Mouse (Mus musculus) liver, embryonic 12.5 days (tissue): Measurements from ENCODE around the gene Bclaf3. TPM values are rescaled to one million over a fixed set of nuclear protein-coding genes. Genes with fewer than 3 reads are reported as not detected.

Experiments used
- ATAC-seq: fragments of 200-750 bp; cut with Nextera tagmentation; 2 replicates; pipeline ENCODE4 v1.8.0; 2017; ENCODE audit warnings: moderate number of reproducible peaks, mild to moderate bottlenecking, moderate library complexity
- H3K27ac ChIP-seq: fragments of 300-500 bp; sonication (generic); 2 replicates; pipeline ENCODE4 v1.5.1; 2016; ENCODE audit warnings: mild to moderate bottlenecking
- H3K27me3 ChIP-seq: fragments of 300-500 bp; sonication (generic); replicated peaks from 2 replicates; pipeline ENCODE4 v1.6.1; 2016; ENCODE audit warnings: mild to moderate bottlenecking, moderate library complexity
- H3K36me3 ChIP-seq: fragments of 300-500 bp; sonication (generic); 2 replicates; pipeline ENCODE4 v1.6.1; 2016; ENCODE audit warnings: mild to moderate bottlenecking, moderate library complexity
- H3K4me1 ChIP-seq: fragments of 300-500 bp; sonication (generic); 2 replicates; pipeline ENCODE4 v1.6.1; 2016
- H3K4me2 ChIP-seq: fragments of 300-500 bp; sonication (generic); 2 replicates; pipeline ENCODE4 v1.6.1; 2016; ENCODE audit warnings: mild to moderate bottlenecking, moderate library complexity
- H3K4me3 ChIP-seq: fragments of 300-500 bp; sonication (generic); 2 replicates; pipeline ENCODE4 v1.5.1; 2016; ENCODE audit warnings: mild to moderate bottlenecking, moderate library complexity
- H3K9ac ChIP-seq: fragments of 300-500 bp; sonication (generic); 2 replicates; pipeline ENCODE4 v1.6.1; 2016; ENCODE audit warnings: mild to moderate bottlenecking, moderate library complexity
- H3K9me3 ChIP-seq: fragments of 300-500 bp; sonication (generic); replicated peaks from 2 replicates; pipeline ENCODE4 v1.6.1; 2016; ENCODE audit warnings: mild to moderate bottlenecking, moderate library complexity
- whole genome bisulfite sequencing: fragments of 180-500 bp; shearing (Covaris S2); methylation state at CpG from one replicate; pipeline ENCODE4 v1.1.7; 2016; ENCODE audit not compliant: insufficient replicate concordance; 5-methylcytosine and 5-hydroxymethylcytosine counted together
- polyA plus RNA-seq: library from polyadenylated mRNA; unstranded; fragments of >200 nt; fragmentation: Nextera tagmentation; extraction: Ambion mirVana; gene quantifications from 2 replicates; pipeline ENCODE4 v1.2.1, GENCODE M21; 2016

Bclaf3 gene
- polyA plus RNA-seq, 1 experiment from 2014 or later, result 12.4 TPM

GRCm38 (mm10) chrX:159628629-159629028 is 102.1 kb downstream of the Bclaf3 start:
- Histone ChIP-seq H3K27ac (no peak overlapping the region), H3K36me3 (no peaks in the 10 kb centered on the region), H3K4me3 (peak overlapping the region; percentile 67), H3K4me1 (peaks cover 18% of the 10 kb centered on the region), H3K9me3 (no peaks in the 10 kb centered on the region), H3K9ac (no peak overlapping the region), H3K4me2 (peak overlapping the region; percentile 91), H3K27me3 (peaks cover 29% of the 10 kb centered on the region; the same call in 1 of the 2 replicates)
- 23% methylated on average over 4 of the region's 4 CpGs for WGBS
- no peak for ATAC-seq

- Histone ChIP-seq H3K4me1 (peaks cover 18% of the 10 kb centered on the region), H3K9ac (no peak overlapping the region), H3K4me3 (no peak overlapping the region), H3K9me3 (no peaks in the 10 kb centered on the region), H3K27ac (no peak overlapping the region), H3K27me3 (peaks cover 29% of the 10 kb centered on the region; the same call in 1 of the 2 replicates), H3K36me3 (no peaks in the 10 kb centered on the region), H3K4me2 (peak overlapping the region; percentile 91)
- WGBS, result 26% methylated on average over 2 of the region's 2 CpGs
- ATAC-seq, result no peak
These were observed 102.7 kb downstream of the Bclaf3 start for GRCm38 (mm10) chrX:159629203-159629602.

GRCm38 (mm10) chrX:159638500-159639227 is 112.2 kb downstream of the Bclaf3 start:
- H3K4me2 ChIP-seq, result no peak overlapping the region
- H3K36me3 ChIP-seq, result no peaks in the 10 kb centered on the region
- 42% methylated on average over 3 of the region's 4 CpGs for WGBS
- H3K4me1 ChIP-seq, result peaks cover 15% of the 10 kb centered on the region
- H3K27ac ChIP-seq, result no peak overlapping the region
- no peak overlapping the region for H3K4me3 ChIP-seq
- no peaks in the 10 kb centered on the region for H3K27me3 ChIP-seq
- no peaks in the 10 kb centered on the region for H3K9me3 ChIP-seq
- peak; percentile 51; the same call in 1 of the 2 replicates for ATAC-seq
- no peak overlapping the region for H3K9ac ChIP-seq

- H3K36me3 ChIP-seq, result no peaks in the 10 kb centered on the region
- no peaks in the 10 kb centered on the region for H3K27me3 ChIP-seq
- ATAC-seq, result peak; percentile 60
- H3K4me2 ChIP-seq, result no peak overlapping the region
- 36% methylated on average over 4 of the region's 4 CpGs for WGBS
- H3K4me1 ChIP-seq, result peaks cover 15% of the 10 kb centered on the region
- H3K4me3 ChIP-seq, result no peak overlapping the region
- H3K9ac ChIP-seq, result no peak overlapping the region
- 0 out of 2 replicates have a peak overlapping the region, but pooled peaks have one; percentile 48 for H3K27ac ChIP-seq
- no peaks in the 10 kb centered on the region for H3K9me3 ChIP-seq
These were observed 113.5 kb downstream of the Bclaf3 start for GRCm38 (mm10) chrX:159639991-159640390.

Other genes with a start within 250 kb of the Bclaf3 start
- gene Eif1ax, start 154.5 kb upstream of the Bclaf3 start, polyA plus RNA-seq, result 100 and 103 TPM in 2 replicates
- gene Map7d2, start 112.1 kb upstream of the Bclaf3 start, polyA plus RNA-seq, result 0.13 and 0.18 TPM in 2 replicates
- 16.1 and 16.8 TPM in 2 replicates for gene Sh3kbp1, start 100.6 kb downstream of the Bclaf3 start, polyA plus RNA-seq